Mouse (Mus musculus) B cell, adult 62 days (primary cell): ENCODE measurements around the gene Cbr1. TPM values are rescaled to one million over a fixed set of nuclear protein-coding genes. Genes with fewer than 3 reads are reported as not detected.

Experiments
- total RNA-seq: library from RNA; stranded (reverse); gene quantifications from 4 replicates; pipeline ENCODE4 v1.2.4, GENCODE M21; 2023

The Cbr1 gene
- total RNA-seq: 16.7 to 19.7 TPM (median 19.3 TPM) in 4 replicates

GRCm38 (mm10) chr16:93605553-93605952 is at the start of gene Cbr1:
Gene Cbr1, plus strand, starts transcription at chr16:93605853.

GRCm38 (mm10) chr16:93603439-93604212 is 2.0 kb upstream of the Cbr1 start, which contains the start of gene Setd4:
Gene Setd4, minus strand, starts transcription at chr16:93604063.

GRCm38 (mm10) chr16:93627761-93628400 is 22.2 kb downstream of the Cbr1 start, which contains the start of gene Gm5678:
Gene Gm5678, plus strand, starts transcription at chr16:93628097.

Other genes with a start within 250 kb of the Cbr1 start
- gene Setd4, start 1.8 kb upstream of the Cbr1 start, total RNA-seq: 14.5 to 17.2 TPM (median 15.4 TPM) in 4 replicates
- 0.66 to 1.1 TPM (median 0.74 TPM) in 4 replicates for gene Gm5678, start 22.2 kb downstream of the Cbr1 start, total RNA-seq
- not detected in 4 replicates for gene Cbr3, start 77.4 kb downstream of the Cbr1 start, total RNA-seq
- gene Dop1b, start 106.1 kb downstream of the Cbr1 start, total RNA-seq: 45.4 to 60.6 TPM (median 51.7 TPM) in 4 replicates
- 123 to 154 TPM (median 139 TPM) in 4 replicates for gene Morc3, start 226.3 kb downstream of the Cbr1 start, total RNA-seq